Mouse (Mus musculus) brain, embryonic 14.5 days (tissue): ENCODE data around the gene Rspry1. TPM values are rescaled to one million over a fixed set of nuclear protein-coding genes. Genes with fewer than 3 reads are reported as not detected.
A peak's percentile ranks its signal among the peaks of the same experiment; 100 is the strongest.

Source experiments
- DNase-seq: peaks from one replicate; pipeline ENCODE4 v3.0.0-alpha.2; 2011; ENCODE audit warnings: low read depth
- CTCF ChIP-seq: fragments of 200-500 bp; IDR thresholded peaks from 2 replicates; pipeline ENCODE4 v1.5.1; 2012; ENCODE audit warnings: inconsistent platforms, mild to moderate bottlenecking, moderate library complexity, borderline replicate concordance; ENCODE audit not compliant: insufficient read depth, insufficient read length; ENCODE audit errors: extremely low read depth
- POLR2A ChIP-seq: fragments of 200-500 bp; IDR thresholded peaks from 2 replicates; pipeline ENCODE4 v1.6.1; 2012; ENCODE audit warnings: mild to moderate bottlenecking, inconsistent platforms, borderline replicate concordance; ENCODE audit not compliant: poor library complexity, insufficient read depth, insufficient read length, severe bottlenecking; ENCODE audit errors: extremely low read depth
- polyA plus RNA-seq: library from polyadenylated mRNA; depleted of rRNA; stranded (reverse); fragments of >200 nt; gene quantifications from 2 replicates; pipeline ENCODE4 v1.2.3, GENCODE M21; 2012

The Rspry1 gene
- polyA plus RNA-seq, 1 experiment, result 31.7 TPM

DNA sequence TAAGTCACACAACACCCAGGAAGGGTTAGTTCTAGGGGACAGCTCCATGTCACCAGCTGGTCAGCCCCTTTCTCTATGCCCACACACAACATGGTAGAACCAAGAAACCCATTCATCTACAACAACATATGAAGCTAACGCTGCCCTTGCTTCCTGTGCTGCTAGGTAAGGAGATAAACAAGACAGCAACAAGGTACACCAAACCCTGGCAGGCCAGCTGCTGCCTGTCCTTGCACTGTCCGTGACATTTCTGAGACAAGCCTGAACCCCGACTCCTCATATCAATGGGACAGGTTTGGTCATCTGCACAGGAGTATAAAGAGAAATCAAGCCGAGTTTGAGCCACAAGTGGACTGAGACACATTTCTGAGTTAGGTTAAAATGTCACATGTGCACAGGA, 26.6 kb upstream of the Rspry1 start:
- DNase-seq, result no peak
- TF ChIP-seq CTCF (no peak), POLR2A (no peak)

DNA sequence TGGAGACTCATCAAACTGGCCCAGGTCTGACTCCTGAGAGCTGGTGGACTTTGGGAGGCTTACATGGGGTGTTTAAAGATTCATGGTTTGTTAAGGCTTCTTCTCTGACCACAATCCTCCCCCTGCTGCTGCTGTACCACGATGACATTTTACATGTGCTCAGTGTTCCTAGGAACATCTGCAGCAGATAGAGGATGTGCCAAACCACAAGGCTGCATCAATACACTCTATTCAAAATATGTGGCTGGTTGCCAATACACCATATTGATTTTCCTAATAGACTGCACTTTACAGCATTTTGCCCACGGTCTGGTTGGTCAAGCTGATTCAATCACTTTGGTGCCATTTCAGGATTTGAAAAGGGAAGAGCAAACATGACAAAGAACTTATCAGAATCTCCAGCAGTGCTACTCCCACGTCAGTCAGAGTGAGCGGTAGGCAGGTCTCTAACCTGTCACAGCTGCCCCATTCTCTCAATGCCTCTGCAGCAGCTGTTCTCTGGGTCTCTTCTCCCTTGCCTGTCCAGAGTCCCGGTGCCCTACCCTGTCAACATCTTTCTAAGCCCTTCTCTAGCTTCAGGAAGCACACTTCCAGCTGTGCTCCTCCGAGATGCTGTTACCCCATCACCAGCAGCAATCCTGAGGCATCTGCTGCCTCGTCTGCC, 19.8 kb upstream of the Rspry1 start:
- TF ChIP-seq POLR2A (no peak), CTCF (no peak)
- DNase-seq, result no peak

DNA sequence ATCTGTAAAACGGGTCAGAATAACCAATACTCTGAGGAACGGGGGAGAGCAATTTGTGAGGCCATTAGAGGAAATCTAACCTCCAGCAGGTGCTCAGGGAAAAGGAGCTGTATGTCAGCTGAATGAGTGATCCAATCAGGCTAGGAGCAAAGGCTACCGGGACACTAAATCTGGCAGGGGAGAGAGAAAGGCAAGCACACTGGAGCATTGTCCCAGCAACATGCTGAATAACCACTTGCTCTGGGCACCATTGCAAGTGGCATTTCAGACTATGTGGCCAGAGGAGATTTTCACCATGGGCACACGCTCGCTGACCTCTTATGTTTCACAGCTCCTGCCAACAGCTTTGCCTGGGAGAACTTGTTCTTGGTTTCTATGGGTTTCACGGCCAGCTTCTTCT, 19.2 kb upstream of the Rspry1 start:
- TF ChIP-seq POLR2A, result no peak
- no peak for TF ChIP-seq CTCF
- no peak for DNase-seq

DNA sequence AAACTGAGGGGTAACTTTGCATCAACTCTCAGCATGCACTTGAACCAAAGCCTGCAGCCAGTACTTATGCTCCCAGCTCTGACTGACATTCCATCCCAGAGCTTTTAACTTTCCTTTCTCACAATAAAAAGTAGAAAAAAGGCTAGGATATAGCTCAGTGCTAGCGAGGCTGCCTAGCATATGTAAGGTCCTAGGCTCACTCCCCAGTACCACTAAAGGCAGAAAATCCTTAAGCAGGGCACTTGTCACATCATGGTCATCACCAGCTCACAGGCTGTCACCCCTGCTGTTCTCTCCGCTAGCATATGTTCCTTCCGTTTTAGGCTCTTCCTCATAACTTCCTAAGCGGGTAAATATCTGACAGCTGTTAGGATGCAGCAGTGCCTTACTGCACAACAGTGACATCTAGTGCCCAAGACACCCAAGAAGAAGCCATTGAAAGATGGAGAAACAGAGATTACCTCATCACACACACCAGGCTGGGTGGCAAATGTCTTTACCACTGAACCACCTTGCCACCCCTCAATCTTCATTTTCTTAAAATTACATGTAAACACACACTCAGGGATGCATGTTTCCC, 17.4 kb upstream of the Rspry1 start:
- peak; percentile 87 for DNase-seq
- TF ChIP-seq CTCF (peak; percentile 75; the same call in 1 of the 2 replicates), POLR2A (no peak)

DNA sequence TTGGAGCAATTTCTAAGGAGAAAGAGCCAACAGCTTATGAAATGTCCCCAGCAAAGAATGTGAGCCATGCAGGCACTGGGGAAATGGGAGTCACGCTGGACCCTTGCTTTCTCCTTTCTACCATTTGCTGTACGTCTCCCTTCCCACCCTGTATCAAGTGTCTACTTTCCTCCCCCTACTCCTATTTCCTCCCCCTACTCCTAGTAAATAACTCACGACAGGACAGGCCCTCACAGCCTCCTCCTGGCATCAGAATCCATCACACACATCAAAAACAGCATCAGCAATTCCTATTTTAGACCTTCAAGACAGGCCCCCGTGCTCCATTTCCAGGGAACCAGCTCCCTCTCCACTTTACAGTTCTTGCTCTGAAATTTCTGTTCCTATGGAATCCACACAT, 10.0 kb upstream of the Rspry1 start:
- no peak for DNase-seq
- TF ChIP-seq CTCF (no peak), POLR2A (no peak)

DNA sequence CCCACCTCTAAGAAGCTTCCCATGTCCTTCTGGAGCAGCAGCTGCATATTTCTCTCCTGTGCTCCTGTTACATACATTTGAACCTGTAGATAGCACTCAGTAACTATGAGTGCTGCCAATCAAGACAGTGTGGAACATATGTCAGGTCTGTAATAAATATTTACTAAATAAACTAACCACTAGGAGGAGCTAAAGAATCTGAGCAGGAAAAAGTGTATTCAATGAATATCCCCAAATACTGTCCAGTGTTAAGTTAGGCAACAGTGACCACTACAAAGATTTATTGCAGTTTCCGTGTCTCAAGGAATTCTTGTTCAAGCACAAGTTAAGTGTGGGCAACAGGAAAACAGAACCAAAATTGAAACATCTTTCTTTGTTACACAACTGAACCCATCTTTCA, 7.5 kb upstream of the Rspry1 start:
- TF ChIP-seq CTCF (no peak), POLR2A (no peak)
- no peak for DNase-seq

DNA sequence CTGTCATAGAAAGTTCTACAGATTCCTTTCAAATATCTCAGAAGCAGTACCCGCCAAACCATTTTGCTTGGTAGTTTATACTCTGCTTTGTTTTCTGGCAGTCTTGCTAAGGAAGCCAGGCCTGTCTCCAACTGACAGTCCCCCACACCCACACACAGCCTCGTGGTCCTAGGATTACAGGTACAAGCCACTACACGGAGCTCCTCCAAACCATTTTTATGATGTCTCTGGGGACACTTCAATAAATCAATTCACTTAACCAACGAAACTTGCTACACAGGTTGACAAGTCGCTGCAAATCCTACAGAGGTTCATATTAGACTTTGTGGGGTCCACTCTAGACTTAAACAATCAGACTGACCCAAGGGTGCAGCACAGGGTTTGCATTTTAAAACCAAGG, 1.3 kb upstream of the Rspry1 start:
- TF ChIP-seq POLR2A (no peak), CTCF (no peak)
- DNase-seq, result no peak

DNA sequence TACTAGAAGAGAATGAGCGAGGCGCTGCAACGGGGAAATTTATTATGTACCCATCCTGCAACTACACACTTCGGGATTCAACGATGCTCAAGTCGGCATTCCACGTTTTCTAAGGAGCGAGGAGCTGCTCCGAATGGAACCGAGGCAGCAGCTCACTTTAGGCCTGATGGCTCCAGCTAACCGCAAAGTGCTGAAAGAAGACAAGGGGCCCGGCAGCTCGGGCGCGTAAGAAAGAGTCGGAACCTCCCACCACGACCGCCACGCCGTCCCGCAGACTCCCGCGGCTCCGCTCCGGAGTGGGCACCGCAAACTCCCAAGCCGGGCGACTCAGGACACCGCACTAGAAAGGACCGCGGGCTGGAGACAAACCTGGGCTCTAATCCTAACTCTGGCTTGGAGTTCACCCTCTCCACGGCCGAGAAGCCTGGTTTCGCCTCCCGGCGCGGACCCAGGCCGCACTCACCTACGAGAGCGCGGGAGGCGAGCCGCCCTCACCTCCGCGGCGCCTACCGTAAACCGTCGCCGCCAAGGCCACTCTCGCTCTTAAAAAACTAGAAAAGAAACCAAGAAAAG, 617 bp upstream of the Rspry1 start:
- DNase-seq, result no peak
- TF ChIP-seq CTCF, result no peak
- TF ChIP-seq POLR2A, result no peak

DNA sequence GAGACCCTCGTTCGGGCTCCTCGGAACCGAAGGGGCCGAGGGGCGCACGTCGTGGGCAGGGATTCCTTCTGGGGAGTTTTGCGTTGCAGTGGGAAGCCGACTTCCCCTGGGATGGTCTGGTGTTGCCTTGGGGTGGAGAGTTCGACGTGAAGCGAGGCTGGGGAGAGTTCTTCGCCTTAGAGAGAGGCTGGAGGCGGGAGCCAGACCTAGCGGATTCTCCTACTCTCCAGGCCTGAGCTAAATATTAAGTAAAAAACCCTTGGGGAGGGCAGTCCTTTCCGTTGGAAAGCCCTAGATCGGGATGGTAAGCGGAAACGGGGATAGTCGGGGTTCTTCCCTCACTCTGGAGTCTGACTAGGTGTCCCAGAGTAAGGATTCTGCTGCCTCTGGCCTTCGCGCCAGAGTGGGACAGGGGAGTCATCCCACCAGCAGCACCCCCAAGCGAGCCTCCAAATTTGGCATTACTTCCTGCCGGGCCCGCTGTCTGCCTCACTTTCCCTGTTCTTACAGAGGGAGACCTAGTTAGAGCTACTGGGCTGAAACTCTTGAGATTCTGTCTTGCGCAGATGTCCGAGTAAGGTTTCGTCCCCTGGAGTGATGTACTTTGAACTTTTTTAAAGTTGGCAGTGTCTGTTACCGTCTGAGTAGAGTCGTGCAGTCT, 864 bp downstream of the Rspry1 start:
- TF ChIP-seq CTCF (no peak), POLR2A (no peak)
- peak; percentile 40 for DNase-seq

DNA sequence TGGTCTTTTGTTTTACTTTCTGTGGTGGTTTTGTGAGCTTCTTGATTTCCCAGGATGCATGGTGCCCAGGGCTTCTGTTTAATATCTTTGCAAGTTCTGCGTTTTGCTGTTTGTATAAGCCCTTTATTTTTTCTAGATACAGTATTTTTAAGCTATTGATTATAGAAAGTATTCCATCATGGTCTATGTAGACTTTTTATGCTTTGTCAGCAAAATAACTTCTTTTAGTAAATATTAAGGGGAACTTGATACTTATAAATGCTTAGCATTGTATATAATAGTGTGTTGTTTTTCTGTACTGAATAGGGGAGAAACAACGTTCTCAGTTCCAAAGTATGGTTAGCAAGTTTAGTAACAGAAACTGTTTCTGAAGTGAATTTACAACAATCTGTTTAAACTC, 2.3 kb downstream of the Rspry1 start:
- TF ChIP-seq CTCF, result no peak
- TF ChIP-seq POLR2A, result no peak
- DNase-seq, result no peak

DNA sequence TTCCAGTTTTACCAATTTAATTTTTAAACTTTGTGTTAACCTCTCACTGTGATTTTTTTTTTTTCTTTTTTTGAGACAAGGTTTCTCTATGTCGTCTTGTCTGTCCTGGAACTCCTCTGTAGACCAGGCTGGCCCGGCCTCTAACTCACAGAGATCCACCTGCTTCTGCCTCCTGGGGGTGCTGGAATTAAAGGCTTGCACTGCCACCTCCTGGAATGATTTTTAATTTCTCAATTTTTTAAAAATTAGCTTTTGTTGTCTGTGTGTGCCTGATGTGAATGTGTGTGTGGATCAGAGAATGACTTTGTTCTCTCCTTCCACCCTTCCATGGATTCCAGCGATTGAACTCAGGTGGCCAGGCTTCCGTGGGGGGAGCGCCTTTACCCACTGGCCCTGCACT, 5.3 kb downstream of the Rspry1 start:
- no peak for DNase-seq
- TF ChIP-seq POLR2A (no peak), CTCF (no peak)

DNA sequence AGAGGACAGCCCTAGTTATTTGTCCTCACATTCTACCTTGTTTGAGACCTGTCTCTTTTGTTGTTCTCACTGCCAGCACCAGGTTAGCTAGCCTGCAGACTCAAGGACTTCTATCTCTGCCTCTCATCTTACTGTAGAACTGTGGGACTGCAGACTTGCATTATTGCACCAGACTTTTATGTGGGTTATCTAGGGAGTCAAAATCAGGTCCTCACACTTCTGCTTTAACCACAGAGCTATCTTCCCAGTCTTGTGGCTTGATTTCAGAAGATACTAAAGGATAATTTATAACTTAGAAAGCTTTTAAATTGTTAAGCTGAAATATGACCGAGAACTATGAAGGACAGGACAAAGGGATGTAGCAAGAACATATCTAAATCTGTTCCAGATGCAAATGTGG, 23.1 kb downstream of the Rspry1 start:
- no peak for DNase-seq
- TF ChIP-seq CTCF (no peak), POLR2A (no peak)

DNA sequence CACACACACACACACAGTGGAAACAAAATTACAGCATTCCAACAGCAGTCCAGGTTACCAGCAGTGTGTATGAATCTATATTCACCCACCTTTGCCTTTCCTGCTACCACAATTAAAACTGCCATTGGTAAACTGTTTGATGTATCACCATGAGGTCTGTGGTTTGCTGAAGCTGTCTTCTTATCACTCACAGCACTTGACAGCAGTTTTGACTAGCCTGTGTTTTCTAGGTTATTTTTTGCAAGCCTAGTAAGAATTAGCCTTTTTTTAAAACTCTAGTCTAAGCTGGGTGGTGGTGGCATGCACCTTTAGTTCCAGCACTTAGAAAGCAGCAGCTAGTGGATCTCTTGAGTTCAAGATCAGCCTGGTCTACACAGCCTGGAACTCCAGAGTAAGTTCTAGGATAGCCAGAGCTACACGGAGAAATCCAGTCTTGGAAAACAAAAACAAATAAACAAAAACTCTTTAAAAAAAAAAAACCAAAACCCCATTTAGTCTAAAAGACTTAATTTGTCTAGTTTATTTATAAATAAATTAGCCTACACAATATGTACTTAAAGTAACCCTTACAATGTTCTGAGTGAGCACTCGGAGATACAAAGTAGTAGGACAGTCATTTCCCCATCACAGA, 31.9 kb downstream of the Rspry1 start:
- no peak for TF ChIP-seq CTCF
- TF ChIP-seq POLR2A, result no peak
- DNase-seq, result no peak

DNA sequence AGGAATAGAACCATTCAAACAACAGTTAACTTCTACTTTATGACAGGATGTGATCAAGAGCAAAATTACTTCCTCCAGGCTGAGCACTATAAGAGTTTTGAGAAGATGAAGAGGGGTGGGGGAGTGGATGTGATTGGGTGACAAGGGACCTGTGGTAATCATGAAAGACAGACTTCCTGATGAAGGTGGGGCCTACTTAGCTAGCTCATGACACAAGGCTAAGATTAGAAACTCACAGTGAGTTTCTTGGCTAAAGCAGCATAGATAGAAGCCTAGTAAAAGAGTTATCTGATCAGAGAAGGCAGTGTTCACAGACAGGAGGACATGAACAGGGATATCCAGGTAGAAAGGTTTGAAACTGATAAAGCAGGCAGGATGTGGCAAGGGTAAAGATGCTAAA, 32.5 kb downstream of the Rspry1 start:
- TF ChIP-seq POLR2A, result no peak
- TF ChIP-seq CTCF, result no peak
- DNase-seq, result no peak

DNA sequence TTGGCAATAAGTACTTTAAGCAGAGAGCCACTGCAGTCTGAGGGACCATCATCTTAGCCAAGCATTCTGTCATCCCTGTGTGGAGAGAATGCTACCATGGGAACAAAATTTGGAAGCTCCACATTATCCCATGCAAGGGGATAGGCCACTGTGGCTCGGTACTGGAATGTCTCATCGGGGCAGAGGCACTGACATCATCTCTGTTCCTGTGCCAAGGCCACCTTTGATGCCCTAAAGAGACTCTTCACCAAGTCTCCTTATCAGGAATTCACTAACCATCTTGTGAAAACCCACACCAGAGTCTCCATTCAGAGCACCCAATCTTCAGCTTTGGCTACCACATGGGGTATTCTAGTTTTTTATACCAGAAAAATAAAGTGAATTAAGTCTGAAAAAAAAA, 39.4 kb downstream of the Rspry1 start:
- DNase-seq, result no peak
- TF ChIP-seq POLR2A, result no peak
- TF ChIP-seq CTCF, result no peak
